Mouse (Mus musculus) liver, embryonic 14.5 days (tissue): Measurements from ENCODE around the gene E030025P04Rik.

Experiments
- CTCF ChIP-seq: IDR thresholded peaks from 2 replicates; pipeline ENCODE4 v1.5.1; 2016; ENCODE audit warnings: antibody characterized with exemption, low read depth, control low read depth
- EP300 ChIP-seq: IDR thresholded peaks from 2 replicates; pipeline ENCODE4 v1.6.1; 2016; ENCODE audit warnings: antibody characterized with exemption, low read depth

- TF ChIP-seq CTCF, result no peak
- no peak for TF ChIP-seq EP300
These were observed 36.5 kb downstream of the E030025P04Rik start for GRCm38 (mm10) chr11:109107518-109108205.
